In the genomic region with DNA sequence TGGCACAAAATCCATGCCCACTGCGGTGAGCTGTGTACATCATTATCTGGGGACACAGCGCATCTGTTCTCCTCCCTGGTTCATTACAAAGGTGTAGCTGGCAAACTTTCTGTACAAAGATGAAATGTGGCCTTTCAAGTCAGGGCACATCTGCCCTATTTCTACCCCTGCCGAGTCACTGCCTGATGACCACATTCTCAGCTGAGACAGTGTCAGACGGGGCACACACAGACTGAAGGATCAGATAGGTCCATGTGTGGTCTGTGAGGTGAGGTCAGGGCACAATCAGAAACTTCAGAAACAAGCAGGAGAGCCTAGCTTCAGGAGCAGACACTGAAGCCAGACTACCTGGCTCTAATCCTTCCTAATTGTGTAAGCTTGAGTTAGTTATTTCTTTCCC, we compare ENCODE assay signal across 22 mouse cellular contexts.
"Had no signal": no experiment of that assay in that cellular context is flagged by ENCODE, and none has a peak within 500 bp of the region (broad histone marks: within the 10 kb centered on the region; RNA-seq: fewer than 3 reads in every experiment).

No protein-coding gene starts in this region.

- H3K27ac ChIP-seq: heart, embryonic 10.5 days; heart, embryonic 13.5 days; heart, embryonic 15.5 days; hindbrain, embryonic 13.5 days; hindbrain, embryonic 15.5 days; hindbrain, postnatal 0 days; layer of hippocampus, adult 2 months; left cerebral cortex, adult 2 months; limb, embryonic 10.5 days; limb, embryonic 12.5 days; liver, embryonic 13.5 days had no signal

- H3K4me1 ChIP-seq: heart, embryonic 10.5 days; heart, embryonic 13.5 days; heart, embryonic 15.5 days; hindbrain, embryonic 13.5 days; hindbrain, embryonic 15.5 days; limb, embryonic 10.5 days; limb, embryonic 12.5 days; liver, embryonic 13.5 days had no signal

- H3K4me2 ChIP-seq: heart, embryonic 13.5 days; heart, embryonic 15.5 days; hindbrain, embryonic 13.5 days; hindbrain, embryonic 15.5 days; limb, embryonic 12.5 days; liver, embryonic 11.5 days; liver, embryonic 13.5 days had no signal

- DNase-seq: gastrocnemius, postnatal 14 days; gastrocnemius, postnatal 36 days; kidney, adult 11 months; kidney, adult 2 months; kidney, adult 9 months; kidney, postnatal 10 days; kidney, postnatal 25 days; kidney, postnatal 4 days; liver; liver, embryonic 13.5 days had no signal

- H3K9ac ChIP-seq: heart, embryonic 13.5 days; heart, embryonic 15.5 days; hindbrain, embryonic 13.5 days; hindbrain, embryonic 15.5 days; limb, embryonic 12.5 days; liver, embryonic 13.5 days had no signal

- H3K9me3 ChIP-seq: heart, embryonic 10.5 days; heart, embryonic 13.5 days; heart, embryonic 15.5 days; hindbrain, embryonic 13.5 days; hindbrain, embryonic 15.5 days; limb, embryonic 10.5 days; limb, embryonic 12.5 days; liver, embryonic 13.5 days had no signal

- H3K4me3 ChIP-seq: heart, embryonic 10.5 days; heart, embryonic 13.5 days; heart, embryonic 15.5 days; hindbrain, embryonic 13.5 days; hindbrain, embryonic 15.5 days; layer of hippocampus, adult 2 months; left cerebral cortex, adult 2 months; limb, embryonic 10.5 days; limb, embryonic 12.5 days; liver, embryonic 13.5 days had no signal

- H3K36me3 ChIP-seq: heart, embryonic 10.5 days; heart, embryonic 13.5 days; heart, embryonic 15.5 days; hindbrain, embryonic 13.5 days; hindbrain, embryonic 15.5 days; limb, embryonic 10.5 days; limb, embryonic 12.5 days; liver, embryonic 13.5 days had no signal

- ATAC-seq: hindbrain, postnatal 0 days; intestine, embryonic 16.5 days had no signal

- H3K27me3 ChIP-seq: heart, embryonic 13.5 days; heart, embryonic 15.5 days; hindbrain, embryonic 13.5 days; hindbrain, embryonic 15.5 days; limb, embryonic 12.5 days; liver, embryonic 13.5 days had no signal
